Mouse (Mus musculus): ENCODE measurements around the gene Arhgap42. TPM values are rescaled to one million over a fixed set of nuclear protein-coding genes. Genes with fewer than 3 reads are reported as not detected.

Arhgap42 gene
- polyA plus RNA-seq, 1 experiment = 0.01 TPM

DNA sequence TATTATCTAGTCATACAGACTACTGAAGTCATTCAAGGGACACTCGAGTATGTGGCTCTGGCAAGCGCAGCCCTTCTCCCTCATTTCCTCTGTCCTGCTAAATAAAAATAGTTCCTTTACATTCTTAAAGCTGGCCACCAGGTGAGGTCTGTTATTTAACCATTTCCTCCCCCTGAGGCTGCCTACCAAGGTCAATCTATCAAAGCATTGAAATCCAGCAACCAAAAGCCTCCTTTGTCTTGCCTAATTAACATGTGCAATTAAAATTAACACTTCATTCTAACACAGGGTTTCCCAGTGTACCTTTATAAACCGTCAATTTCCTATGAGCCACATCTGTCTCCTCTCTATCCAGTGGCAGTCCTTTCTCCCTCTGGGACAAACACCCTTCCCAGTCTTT is 78.2 kb downstream of the Arhgap42 start:
- no peaks in the 10 kb centered on the region for H3K9me3 ChIP-seq (ENCODE audit: control insufficient read depth, low read length)
- H3K4me1 ChIP-seq (ENCODE audit: control insufficient read depth) = no peaks in the 10 kb centered on the region
- H3K27me3 ChIP-seq (ENCODE audit: control insufficient read depth) = no peaks in the 10 kb centered on the region
- H3K4me3 ChIP-seq (replicated peaks) = no peak overlapping the region
- TF ChIP-seq TAL1 (IDR thresholded peaks at IDR 0.05; ENCODE audit: low read length) (no peak), GATA1 (IDR thresholded peaks at IDR 0.05; ENCODE audit: low read length) (no peak)
- H3K36me3 ChIP-seq (ENCODE audit: control insufficient read depth) = no peaks in the 10 kb centered on the region

DNA sequence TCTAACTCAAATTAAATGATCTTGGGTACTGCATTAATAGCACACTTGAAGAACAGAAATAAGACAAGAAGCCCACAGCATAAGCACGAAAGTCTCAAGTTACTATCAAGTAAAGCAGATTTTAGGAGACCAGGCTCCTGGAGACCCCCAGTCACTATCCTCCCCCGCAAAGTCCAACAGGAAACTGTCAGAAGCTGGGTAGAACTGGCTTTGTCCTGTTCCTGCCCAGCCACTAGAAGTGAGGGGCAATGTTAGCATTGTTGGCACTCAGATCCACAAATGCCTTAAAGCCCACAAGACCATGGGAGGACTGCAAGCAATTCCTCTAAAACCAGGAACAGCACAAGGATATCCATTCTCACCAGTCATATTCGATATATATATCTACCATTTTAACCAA is 80.7 kb downstream of the Arhgap42 start:
- Histone ChIP-seq H3K27me3 (ENCODE audit: control insufficient read depth) (no peaks in the 10 kb centered on the region), H3K4me3 (replicated peaks) (no peak overlapping the region), H3K36me3 (ENCODE audit: control insufficient read depth) (no peaks in the 10 kb centered on the region), H3K4me1 (ENCODE audit: control insufficient read depth) (no peaks in the 10 kb centered on the region), H3K9me3 (ENCODE audit: control insufficient read depth, low read length) (no peaks in the 10 kb centered on the region)
- TF ChIP-seq TAL1 (IDR thresholded peaks at IDR 0.05; ENCODE audit: low read length) = no peak
- TF ChIP-seq GATA1 (IDR thresholded peaks at IDR 0.05; ENCODE audit: low read length) = no peak

DNA sequence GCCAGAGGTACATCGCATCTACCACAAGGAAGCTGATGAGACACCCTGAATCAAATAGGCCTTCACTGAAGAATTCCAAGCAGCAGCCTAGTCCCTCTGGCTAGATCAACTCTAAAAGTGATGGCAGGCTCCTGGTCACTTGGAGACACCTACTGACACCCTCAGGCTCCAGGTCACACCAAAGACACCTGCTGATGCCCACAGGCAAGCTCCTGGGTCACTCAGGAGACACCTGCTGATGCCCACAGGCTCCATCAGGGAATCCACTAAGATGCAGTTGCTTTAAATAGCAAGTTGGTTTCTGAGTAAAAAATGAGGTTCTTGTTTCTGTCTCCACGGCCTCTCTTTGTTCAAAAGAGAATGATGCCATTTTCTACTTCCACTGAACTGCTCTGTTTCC is 81.5 kb downstream of the Arhgap42 start:
- Histone ChIP-seq H3K36me3 (ENCODE audit: control insufficient read depth) (no peaks in the 10 kb centered on the region), H3K4me3 (replicated peaks) (no peak overlapping the region), H3K27me3 (ENCODE audit: control insufficient read depth) (no peaks in the 10 kb centered on the region), H3K9me3 (ENCODE audit: control insufficient read depth, low read length) (no peaks in the 10 kb centered on the region), H3K4me1 (ENCODE audit: control insufficient read depth) (no peaks in the 10 kb centered on the region)
- TF ChIP-seq GATA1 (IDR thresholded peaks at IDR 0.05; ENCODE audit: low read length) (no peak), TAL1 (IDR thresholded peaks at IDR 0.05; ENCODE audit: low read length) (no peak)

DNA sequence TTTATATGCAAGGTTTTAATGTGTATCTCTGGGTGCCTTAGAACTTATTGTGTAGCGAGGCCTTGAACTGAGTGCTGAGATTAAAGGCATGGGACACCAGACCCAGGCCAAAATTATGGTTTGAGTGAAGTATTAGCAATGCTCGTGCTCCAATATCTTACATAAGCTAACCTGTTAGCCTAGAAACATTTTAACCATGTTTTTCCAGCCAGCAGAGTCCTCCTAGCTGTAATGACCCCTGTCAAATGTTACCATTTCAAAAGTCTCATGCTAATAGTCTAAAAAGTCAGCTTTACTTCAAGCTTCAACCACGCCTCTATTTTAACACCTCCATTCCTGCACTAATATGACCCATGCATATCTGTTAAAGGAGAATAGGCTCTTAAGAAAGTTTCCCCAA is 84.3 kb downstream of the Arhgap42 start:
- TF ChIP-seq TAL1 (IDR thresholded peaks at IDR 0.05; ENCODE audit: low read length) (no peak), GATA1 (IDR thresholded peaks at IDR 0.05; ENCODE audit: low read length) (no peak)
- no peaks in the 10 kb centered on the region for H3K36me3 ChIP-seq (ENCODE audit: control insufficient read depth)
- H3K4me3 ChIP-seq (replicated peaks) = no peak overlapping the region
- no peaks in the 10 kb centered on the region for H3K9me3 ChIP-seq (ENCODE audit: control insufficient read depth, low read length)
- no peaks in the 10 kb centered on the region for H3K4me1 ChIP-seq (ENCODE audit: control insufficient read depth)
- H3K27me3 ChIP-seq (ENCODE audit: control insufficient read depth) = no peaks in the 10 kb centered on the region

DNA sequence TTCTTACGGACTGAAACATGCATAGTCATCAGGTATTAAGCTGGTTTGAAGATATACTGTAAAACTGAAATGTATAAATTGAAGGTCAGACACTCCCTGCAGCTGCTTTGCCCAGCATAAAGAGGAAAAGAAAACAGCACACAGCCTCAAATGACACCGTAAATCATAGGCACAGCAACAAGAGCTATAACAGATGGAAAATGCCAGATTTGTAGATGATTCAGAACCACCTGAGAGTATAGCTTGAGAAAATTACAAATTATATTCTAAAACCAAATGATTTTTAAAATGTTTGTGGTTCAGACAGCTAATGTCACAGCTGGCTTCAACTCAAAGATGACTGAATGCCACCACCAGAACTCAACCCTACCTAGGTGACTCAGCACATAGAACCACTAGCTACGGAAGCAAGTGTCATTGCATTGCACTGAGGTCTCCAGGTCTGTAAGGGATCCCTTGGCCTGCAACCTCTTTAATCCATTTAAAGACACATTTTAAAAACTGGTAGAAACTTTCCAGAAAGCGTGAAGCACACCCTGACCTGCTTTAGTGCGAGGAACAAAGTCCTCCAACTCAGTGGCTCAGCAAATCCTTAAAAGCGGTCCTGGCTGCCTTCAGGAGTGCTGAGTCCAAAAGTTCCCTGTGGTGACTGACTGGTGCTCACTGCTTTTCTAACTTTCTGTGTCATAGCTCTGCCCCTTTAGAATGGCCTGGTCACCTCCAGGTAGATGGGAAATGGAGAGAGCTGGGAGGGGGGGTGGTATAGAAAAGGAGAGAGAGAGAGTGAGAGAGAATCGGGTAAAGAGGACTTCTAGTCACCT is 94.4 kb downstream of the Arhgap42 start:
- TF ChIP-seq GATA1 (IDR thresholded peaks at IDR 0.05; ENCODE audit: low read length) (no peak), TAL1 (IDR thresholded peaks at IDR 0.05; ENCODE audit: low read length) (no peak)
- no peaks in the 10 kb centered on the region for H3K4me1 ChIP-seq (ENCODE audit: control insufficient read depth)

DNA sequence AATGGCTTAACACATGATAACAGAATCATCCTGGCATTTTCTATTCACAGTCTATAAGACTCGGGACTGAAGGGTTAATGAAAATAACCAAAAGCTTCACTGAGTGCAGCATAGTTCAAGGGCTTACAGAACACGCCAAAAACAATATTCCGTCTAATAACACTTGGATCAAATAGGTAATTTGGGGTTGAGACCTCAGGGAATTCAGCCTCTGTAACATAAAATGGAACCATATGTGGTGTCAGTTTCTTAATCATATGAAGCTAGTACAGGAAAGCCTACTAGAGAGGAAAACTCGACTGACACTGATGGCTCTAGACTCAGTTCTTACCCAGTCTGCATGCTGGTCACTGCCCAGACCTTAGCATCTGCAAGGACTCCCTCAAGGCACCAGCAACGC is 95.8 kb downstream of the Arhgap42 start:
- H3K4me3 ChIP-seq (replicated peaks) = no peak overlapping the region
- no peaks in the 10 kb centered on the region for H3K9me3 ChIP-seq (ENCODE audit: control insufficient read depth, low read length)
- no peaks in the 10 kb centered on the region for H3K36me3 ChIP-seq (ENCODE audit: control insufficient read depth)
- no peak for TF ChIP-seq GATA1 (IDR thresholded peaks at IDR 0.05; ENCODE audit: low read length)
- TF ChIP-seq TAL1 (IDR thresholded peaks at IDR 0.05; ENCODE audit: low read length) = no peak
- H3K27me3 ChIP-seq (ENCODE audit: control insufficient read depth) = no peaks in the 10 kb centered on the region
- H3K4me1 ChIP-seq (ENCODE audit: control insufficient read depth) = no peaks in the 10 kb centered on the region

More for the DNA sequence above, 94.4 kb downstream of the Arhgap42 start:
- no peak overlapping the region for H3K4me3 ChIP-seq (replicated peaks)
- no peaks in the 10 kb centered on the region for H3K9me3 ChIP-seq (ENCODE audit: control insufficient read depth, low read length)
- H3K27me3 ChIP-seq (ENCODE audit: control insufficient read depth) = no peaks in the 10 kb centered on the region
- no peaks in the 10 kb centered on the region for H3K36me3 ChIP-seq (ENCODE audit: control insufficient read depth)

DNA sequence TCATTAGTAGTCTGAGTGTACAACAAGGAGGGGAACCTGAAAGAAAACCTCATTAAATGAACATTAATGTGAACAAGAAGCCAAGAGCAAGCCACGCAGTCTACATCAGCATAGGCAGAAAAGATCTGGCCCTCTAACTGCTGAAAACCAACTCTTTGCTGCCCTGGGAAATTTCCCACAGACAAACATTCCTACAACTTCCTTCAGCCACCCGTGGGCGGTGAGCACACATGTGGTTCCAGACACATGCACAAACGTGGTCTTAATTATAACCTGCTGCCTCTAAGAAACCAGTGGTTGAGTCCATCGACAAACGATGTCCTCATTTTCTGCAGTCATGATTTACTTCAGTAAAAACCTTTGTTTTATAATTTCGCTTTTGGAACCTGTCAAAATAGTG is 96.3 kb downstream of the Arhgap42 start:
- Histone ChIP-seq H3K4me3 (replicated peaks) (no peak overlapping the region), H3K4me1 (ENCODE audit: control insufficient read depth) (no peaks in the 10 kb centered on the region), H3K27me3 (ENCODE audit: control insufficient read depth) (no peaks in the 10 kb centered on the region), H3K9me3 (ENCODE audit: control insufficient read depth, low read length) (no peaks in the 10 kb centered on the region), H3K36me3 (ENCODE audit: control insufficient read depth) (no peaks in the 10 kb centered on the region)
- TF ChIP-seq GATA1 (IDR thresholded peaks at IDR 0.05; ENCODE audit: low read length) (no peak), TAL1 (IDR thresholded peaks at IDR 0.05; ENCODE audit: low read length) (no peak)

DNA sequence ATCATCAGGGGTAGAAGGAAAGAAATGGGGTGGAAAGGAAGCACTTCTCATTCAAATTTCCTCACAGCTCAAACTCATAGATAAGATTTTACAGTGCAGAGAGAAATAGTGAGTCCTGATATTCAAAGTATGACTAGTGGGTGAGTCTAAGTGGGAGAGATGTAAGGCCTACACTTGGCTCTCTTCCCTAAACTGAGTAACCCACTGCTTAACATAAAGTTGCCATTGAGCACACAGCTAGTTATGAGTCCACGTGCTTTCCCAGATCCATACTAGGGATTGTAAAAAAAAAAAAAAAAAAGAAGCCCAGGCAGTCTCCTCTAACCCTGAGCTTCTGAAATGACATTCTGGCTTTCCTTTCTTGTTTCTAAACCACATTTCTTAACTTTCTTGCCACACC is 96.8 kb downstream of the Arhgap42 start:
- no peaks in the 10 kb centered on the region for H3K9me3 ChIP-seq (ENCODE audit: control insufficient read depth, low read length)
- H3K4me3 ChIP-seq (replicated peaks) = no peak overlapping the region
- no peaks in the 10 kb centered on the region for H3K27me3 ChIP-seq (ENCODE audit: control insufficient read depth)
- no peaks in the 10 kb centered on the region for H3K4me1 ChIP-seq (ENCODE audit: control insufficient read depth)
- no peaks in the 10 kb centered on the region for H3K36me3 ChIP-seq (ENCODE audit: control insufficient read depth)
- TF ChIP-seq TAL1 (IDR thresholded peaks at IDR 0.05; ENCODE audit: low read length) (no peak), GATA1 (IDR thresholded peaks at IDR 0.05; ENCODE audit: low read length) (no peak)

DNA sequence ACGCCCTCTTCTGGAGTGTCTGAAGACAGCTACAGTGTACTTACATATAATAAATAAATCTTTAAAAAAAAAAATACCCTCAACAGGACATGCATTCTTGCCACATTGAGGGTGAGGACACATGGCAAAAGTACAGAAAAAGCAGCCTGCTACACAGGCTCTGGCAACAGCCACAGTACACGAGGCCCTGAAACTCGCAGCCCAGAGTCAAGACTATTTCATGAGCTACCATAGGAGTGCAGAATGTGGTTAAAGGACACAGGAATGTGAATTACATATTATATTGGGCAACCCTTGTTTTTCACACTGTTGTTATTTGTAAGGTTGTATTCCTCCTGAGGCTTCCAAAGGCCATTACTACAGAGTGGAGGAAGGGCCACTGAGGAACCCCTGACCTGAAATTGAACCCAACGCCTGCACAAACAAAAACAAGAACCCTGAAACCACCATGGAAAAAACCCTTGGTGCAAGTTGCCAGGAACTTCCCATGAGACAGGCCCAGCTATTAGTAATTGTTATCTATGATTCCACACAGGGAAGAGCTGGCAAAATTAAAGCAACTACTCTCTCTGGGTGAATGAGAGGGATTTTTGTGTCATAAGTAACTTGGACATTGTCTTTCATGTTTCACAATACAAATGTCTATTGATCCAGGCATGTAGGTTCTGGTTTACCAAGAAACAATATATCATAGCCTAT is 109.8 kb downstream of the Arhgap42 start:
- Histone ChIP-seq H3K4me1 (ENCODE audit: control insufficient read depth) (no peaks in the 10 kb centered on the region), H3K4me3 (replicated peaks) (no peak overlapping the region), H3K36me3 (ENCODE audit: control insufficient read depth) (no peaks in the 10 kb centered on the region), H3K27me3 (ENCODE audit: control insufficient read depth) (no peaks in the 10 kb centered on the region), H3K9me3 (ENCODE audit: control insufficient read depth, low read length) (no peaks in the 10 kb centered on the region)
- TF ChIP-seq TAL1 (IDR thresholded peaks at IDR 0.05; ENCODE audit: low read length) = no peak
- TF ChIP-seq GATA1 (IDR thresholded peaks at IDR 0.05; ENCODE audit: low read length) = no peak
